Mouse (Mus musculus): ENCODE results near the gene Ccdc3. TPM values are rescaled to one million over a fixed set of nuclear protein-coding genes. Genes with fewer than 3 reads are reported as not detected.
A peak's percentile ranks its signal among the peaks of the same experiment; 100 is the strongest.
"Not testable (repeated sequence)": the region's sequence is repeated elsewhere in the genome, so short reads cannot be mapped to it uniquely, and the experiment has no call there.

Gene Ccdc3
- polyA plus RNA-seq (2014; fragmentation: Nextera tagmentation; extraction: Ambion mirVana): 16.9 and 20.0 TPM in 2 replicates

- no peak within 1 kb of the TSS for H3K27ac ChIP-seq (ENCODE audit: low read depth, low read length)
- ATAC-seq (ENCODE audit: low read depth): peak; percentile 75
- H3K9me3 ChIP-seq (ENCODE audit: control insufficient read depth, low read length): no peaks in the 10 kb centered on the region
- peak within 1 kb of the TSS; percentile 33; the same call in 1 of the 2 replicates for H3K9ac ChIP-seq (replicated peaks; ENCODE audit: low read depth, low read length)
- H3K27me3 ChIP-seq (ENCODE audit: control insufficient read depth, insufficient read depth, low read length): peaks cover 10% of the 10 kb centered on the region
- peak within 1 kb of the TSS; percentile 42 for H3K4me3 ChIP-seq (ENCODE audit: low read depth, low read length)
- no peaks in the 10 kb centered on the region for H3K36me3 ChIP-seq (ENCODE audit: control insufficient read depth, insufficient read depth, low read length)
- H3K4me2 ChIP-seq (ENCODE audit: low read depth, low read length): peak within 1 kb of the TSS; percentile 55
- H3K4me1 ChIP-seq (ENCODE audit: control insufficient read depth, insufficient read depth, low read length): 0 out of 2 replicates have a peak, but pooled peaks cover 5% of the 10 kb centered on the region
- 1% methylated on average over 55 of the region's 78 CpGs for whole genome bisulfite sequencing
Observed at GRCm38 (mm10) chr2:5137500-5138286, at the start of gene Ccdc3. TSS of gene Ccdc3 (plus strand) at chr2:5137776.

GRCm38 (mm10) chr2:5090385-5090784 lies 47.2 kb upstream of the Ccdc3 start:
- H3K4me3 ChIP-seq (ENCODE audit: low read depth, low read length); H3K4me1 ChIP-seq (ENCODE audit: control insufficient read depth, insufficient read depth, low read length); H3K27ac ChIP-seq (ENCODE audit: low read depth, low read length); H3K4me2 ChIP-seq (ENCODE audit: low read depth, low read length); H3K9ac ChIP-seq (replicated peaks; ENCODE audit: low read depth, low read length); H3K9me3 ChIP-seq (ENCODE audit: control insufficient read depth, low read length); H3K36me3 ChIP-seq (ENCODE audit: control insufficient read depth, insufficient read depth, low read length); H3K27me3 ChIP-seq (ENCODE audit: control insufficient read depth, insufficient read depth, low read length): not testable (repeated sequence)
- 100% methylated on average over 1 of the region's 4 CpGs for WGBS
- peak; percentile 76 for ATAC-seq (ENCODE audit: low read depth)

GRCm38 (mm10) chr2:5094876-5095275 lies 42.7 kb upstream of the Ccdc3 start:
- ATAC-seq (ENCODE audit: low read depth): no peak
- no peaks in the 10 kb centered on the region for H3K36me3 ChIP-seq (ENCODE audit: control insufficient read depth, insufficient read depth, low read length)
- H3K4me2 ChIP-seq (ENCODE audit: low read depth, low read length): no peak overlapping the region
- H3K4me3 ChIP-seq (ENCODE audit: low read depth, low read length): no peak overlapping the region
- H3K9ac ChIP-seq (replicated peaks; ENCODE audit: low read depth, low read length): no peak overlapping the region
- 85% methylated on average over 5 of the region's 5 CpGs for WGBS
- H3K27me3 ChIP-seq (ENCODE audit: control insufficient read depth, insufficient read depth, low read length): no peaks in the 10 kb centered on the region
- H3K4me1 ChIP-seq (ENCODE audit: control insufficient read depth, insufficient read depth, low read length): 0 out of 2 replicates have a peak, but pooled peaks cover 9% of the 10 kb centered on the region
- no peak overlapping the region for H3K27ac ChIP-seq (ENCODE audit: low read depth, low read length)
- no peaks in the 10 kb centered on the region for H3K9me3 ChIP-seq (ENCODE audit: control insufficient read depth, low read length)

GRCm38 (mm10) chr2:5095316-5095715 lies 42.3 kb upstream of the Ccdc3 start:
- no peaks in the 10 kb centered on the region for H3K9me3 ChIP-seq (ENCODE audit: control insufficient read depth, low read length)
- 0 out of 2 replicates have a peak, but pooled peaks cover 9% of the 10 kb centered on the region for H3K4me1 ChIP-seq (ENCODE audit: control insufficient read depth, insufficient read depth, low read length)
- no peak overlapping the region for H3K27ac ChIP-seq (ENCODE audit: low read depth, low read length)
- H3K4me2 ChIP-seq (ENCODE audit: low read depth, low read length): no peak overlapping the region
- no peaks in the 10 kb centered on the region for H3K27me3 ChIP-seq (ENCODE audit: control insufficient read depth, insufficient read depth, low read length)
- H3K9ac ChIP-seq (replicated peaks; ENCODE audit: low read depth, low read length): no peak overlapping the region
- no peak overlapping the region for H3K4me3 ChIP-seq (ENCODE audit: low read depth, low read length)
- ATAC-seq (ENCODE audit: low read depth): no peak
- no peaks in the 10 kb centered on the region for H3K36me3 ChIP-seq (ENCODE audit: control insufficient read depth, insufficient read depth, low read length)
- WGBS: 41% methylated on average over 1 of the region's 1 CpGs

GRCm38 (mm10) chr2:5097786-5098445 lies 39.7 kb upstream of the Ccdc3 start:
- H3K9ac ChIP-seq (replicated peaks; ENCODE audit: low read depth, low read length): no peak overlapping the region; the same call in 1 of the 2 replicates
- no peaks in the 10 kb centered on the region for H3K27me3 ChIP-seq (ENCODE audit: control insufficient read depth, insufficient read depth, low read length)
- H3K36me3 ChIP-seq (ENCODE audit: control insufficient read depth, insufficient read depth, low read length): no peaks in the 10 kb centered on the region
- H3K9me3 ChIP-seq (ENCODE audit: control insufficient read depth, low read length): no peaks in the 10 kb centered on the region
- peak; percentile 64; the same call in 1 of the 2 replicates for ATAC-seq (ENCODE audit: low read depth)
- H3K4me3 ChIP-seq (ENCODE audit: low read depth, low read length): peak overlapping the region; percentile 4; the same call in 1 of the 2 replicates
- H3K27ac ChIP-seq (ENCODE audit: low read depth, low read length): peak overlapping the region; percentile 55; the same call in 1 of the 2 replicates
- 0 out of 2 replicates have a peak, but pooled peaks cover 9% of the 10 kb centered on the region for H3K4me1 ChIP-seq (ENCODE audit: control insufficient read depth, insufficient read depth, low read length)
- WGBS: 28% methylated on average over 20 of the region's 20 CpGs
- H3K4me2 ChIP-seq (ENCODE audit: low read depth, low read length): peak overlapping the region; percentile 46

GRCm38 (mm10) chr2:5099176-5099575 lies 38.4 kb upstream of the Ccdc3 start:
- Histone ChIP-seq H3K27me3 (ENCODE audit: control insufficient read depth, insufficient read depth, low read length) (no peaks in the 10 kb centered on the region), H3K27ac (ENCODE audit: low read depth, low read length) (no peak overlapping the region), H3K9me3 (ENCODE audit: control insufficient read depth, low read length) (no peaks in the 10 kb centered on the region), H3K4me2 (ENCODE audit: low read depth, low read length) (no peak overlapping the region), H3K4me3 (ENCODE audit: low read depth, low read length) (no peak overlapping the region), H3K4me1 (ENCODE audit: control insufficient read depth, insufficient read depth, low read length) (0 out of 2 replicates have a peak, but pooled peaks cover 9% of the 10 kb centered on the region), H3K36me3 (ENCODE audit: control insufficient read depth, insufficient read depth, low read length) (no peaks in the 10 kb centered on the region), H3K9ac (replicated peaks; ENCODE audit: low read depth, low read length) (no peak overlapping the region)
- 79% methylated on average over 6 of the region's 6 CpGs for WGBS
- ATAC-seq (ENCODE audit: low read depth): no peak

- Histone ChIP-seq H3K4me3 (ENCODE audit: low read depth, low read length) (no peak overlapping the region), H3K9ac (replicated peaks; ENCODE audit: low read depth, low read length) (no peak overlapping the region), H3K4me2 (ENCODE audit: low read depth, low read length) (no peak overlapping the region), H3K4me1 (ENCODE audit: control insufficient read depth, insufficient read depth, low read length) (0 out of 2 replicates have a peak, but pooled peaks cover 9% of the 10 kb centered on the region), H3K27me3 (ENCODE audit: control insufficient read depth, insufficient read depth, low read length) (no peaks in the 10 kb centered on the region), H3K36me3 (ENCODE audit: control insufficient read depth, insufficient read depth, low read length) (no peaks in the 10 kb centered on the region), H3K9me3 (ENCODE audit: control insufficient read depth, low read length) (peaks cover 5% of the 10 kb centered on the region; the same call in 1 of the 2 replicates), H3K27ac (ENCODE audit: low read depth, low read length) (no peak overlapping the region)
- 85% methylated on average over 10 of the region's 10 CpGs for WGBS
- ATAC-seq (ENCODE audit: low read depth): no peak
Observed at GRCm38 (mm10) chr2:5101743-5102245, 35.8 kb upstream of the Ccdc3 start.

- no peaks in the 10 kb centered on the region for H3K27me3 ChIP-seq (ENCODE audit: control insufficient read depth, insufficient read depth, low read length)
- peaks cover 7% of the 10 kb centered on the region; the same call in 1 of the 2 replicates for H3K9me3 ChIP-seq (ENCODE audit: control insufficient read depth, low read length)
- no peaks in the 10 kb centered on the region for H3K36me3 ChIP-seq (ENCODE audit: control insufficient read depth, insufficient read depth, low read length)
- H3K4me2 ChIP-seq (ENCODE audit: low read depth, low read length): no peak overlapping the region
- no peak overlapping the region for H3K27ac ChIP-seq (ENCODE audit: low read depth, low read length)
- WGBS: 56% methylated on average over 1 of the region's 1 CpGs
- H3K4me3 ChIP-seq (ENCODE audit: low read depth, low read length): no peak overlapping the region
- no peak overlapping the region for H3K9ac ChIP-seq (replicated peaks; ENCODE audit: low read depth, low read length)
- 0 out of 2 replicates have a peak, but pooled peaks cover 7% of the 10 kb centered on the region for H3K4me1 ChIP-seq (ENCODE audit: control insufficient read depth, insufficient read depth, low read length)
- no peak for ATAC-seq (ENCODE audit: low read depth)
Observed at GRCm38 (mm10) chr2:5102891-5103290, 34.7 kb upstream of the Ccdc3 start.

All from neural tube, embryonic 14.5 days (tissue).